15 mouse cellular contexts compared by ENCODE assay signal in genomic region chr4:51657325-51657724, GRCm38 (mm10).
"Had no signal": no experiment of that assay in that cellular context is flagged by ENCODE, and none has a peak within 500 bp of the region (broad histone marks: within the 10 kb centered on the region; RNA-seq: fewer than 3 reads in every experiment).

No protein-coding gene starts in this region.

- H3K36me3 ChIP-seq: limb, embryonic 10.5 days; liver, embryonic 15.5 days; lung, embryonic 15.5 days; midbrain, embryonic 15.5 days; neural tube, embryonic 12.5 days had no signal

- DNase-seq: kidney, postnatal 25 days; lung, postnatal 14 days; spleen, adult 18-20 months; thymus, adult 18-20 months; thymus, postnatal 25 days had no signal

- H3K4me2 ChIP-seq: liver, embryonic 11.5 days; liver, embryonic 15.5 days; lung, embryonic 15.5 days; midbrain, embryonic 11.5 days; midbrain, embryonic 15.5 days; neural tube, embryonic 12.5 days had no signal

- H3K9ac ChIP-seq: liver, embryonic 15.5 days; lung, embryonic 15.5 days; midbrain, embryonic 15.5 days; neural tube, embryonic 12.5 days had no signal

- H3K27me3 ChIP-seq: liver, embryonic 15.5 days; lung, embryonic 15.5 days; megakaryocyte, embryonic 14.5 days; midbrain, embryonic 15.5 days; neural tube, embryonic 12.5 days had no signal

- H3K4me3 ChIP-seq: left cerebral cortex, adult 2 months; limb, embryonic 10.5 days; liver, embryonic 15.5 days; lung, embryonic 15.5 days; megakaryocyte, embryonic 14.5 days; midbrain, embryonic 15.5 days; neural tube, embryonic 12.5 days had no signal

- H3K27ac ChIP-seq: left cerebral cortex, adult 2 months; limb, embryonic 10.5 days; liver, embryonic 15.5 days; lung, embryonic 15.5 days; macrophage; midbrain, embryonic 15.5 days; neural tube, embryonic 12.5 days had no signal

- H3K4me1 ChIP-seq: limb, embryonic 10.5 days; liver, embryonic 15.5 days; lung, embryonic 15.5 days; megakaryocyte, embryonic 14.5 days; midbrain, embryonic 15.5 days; neural tube, embryonic 12.5 days had no signal

- H3K9me3 ChIP-seq: limb, embryonic 10.5 days; liver, embryonic 15.5 days; lung, embryonic 15.5 days; midbrain, embryonic 15.5 days; neural tube, embryonic 12.5 days had no signal

- ATAC-seq: midbrain, embryonic 15.5 days had no signal
